Mouse (Mus musculus) G1E (cell line): ENCODE measurements around the gene Gm21083.
"Not testable (repeated sequence)": the region's sequence is repeated elsewhere in the genome, so short reads cannot be mapped to it uniquely, and the experiment has no call there.

Experiments
- CTCF ChIP-seq: IDR thresholded peaks from 2 replicates; pipeline ENCODE4 v1.5.1; 2012; ENCODE audit warnings: low read depth, low read length, inconsistent platforms, mixed read lengths
- GATA1 ChIP-seq: IDR thresholded peaks from 2 replicates; pipeline ENCODE4 v1.6.1; 2012; ENCODE audit warnings: borderline replicate concordance, low read length, inconsistent platforms, mixed read lengths
- GATA2 ChIP-seq: IDR thresholded peaks from 2 replicates; pipeline ENCODE4 v1.6.1; 2012; ENCODE audit warnings: low read depth, low read length, inconsistent platforms, borderline replicate concordance
- POLR2AphosphoS5 ChIP-seq: IDR thresholded peaks from 2 replicates; pipeline ENCODE4 v1.6.1; 2012; ENCODE audit warnings: low read depth, low read length, inconsistent platforms; ENCODE audit not compliant: insufficient replicate concordance
- TAL1 ChIP-seq: conservative IDR thresholded peaks from 2 replicates; pipeline ENCODE4 v1.6.1; 2012; ENCODE audit warnings: low read depth, low read length, inconsistent platforms, mixed read lengths

DNA sequence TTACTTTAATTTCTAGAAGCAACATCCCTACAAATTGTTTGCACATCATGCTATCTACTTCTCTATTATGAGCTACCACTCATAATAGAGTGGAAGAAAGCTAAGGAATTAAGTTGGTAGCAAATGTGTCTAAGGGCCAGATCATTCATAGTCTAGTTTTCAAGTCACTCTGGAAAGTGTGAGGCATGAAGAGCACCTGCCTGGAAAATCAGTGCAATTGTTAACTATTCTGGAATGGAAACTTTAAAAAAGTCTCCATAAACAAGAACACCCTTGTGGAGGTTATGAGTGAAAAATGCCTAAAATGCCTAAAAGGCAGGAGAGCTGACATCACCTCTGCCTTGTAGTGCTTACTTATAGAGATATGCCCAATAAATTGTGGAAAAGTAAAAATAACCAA, 3.4 kb upstream of the Gm21083 start:
- TF ChIP-seq CTCF, TAL1, GATA1, POLR2AphosphoS5, GATA2: not testable (repeated sequence)
